Mouse (Mus musculus) liver, adult (tissue): Measurements from ENCODE around the gene Ptgs1.

ENCODE experiments used
- GATA4 ChIP-seq: IDR thresholded peaks from 2 replicates; pipeline ENCODE4 v1.6.1; 2014; ENCODE audit warnings: mild to moderate bottlenecking, low read length; ENCODE audit not compliant: insufficient replicate concordance

Gene Ptgs1

DNA sequence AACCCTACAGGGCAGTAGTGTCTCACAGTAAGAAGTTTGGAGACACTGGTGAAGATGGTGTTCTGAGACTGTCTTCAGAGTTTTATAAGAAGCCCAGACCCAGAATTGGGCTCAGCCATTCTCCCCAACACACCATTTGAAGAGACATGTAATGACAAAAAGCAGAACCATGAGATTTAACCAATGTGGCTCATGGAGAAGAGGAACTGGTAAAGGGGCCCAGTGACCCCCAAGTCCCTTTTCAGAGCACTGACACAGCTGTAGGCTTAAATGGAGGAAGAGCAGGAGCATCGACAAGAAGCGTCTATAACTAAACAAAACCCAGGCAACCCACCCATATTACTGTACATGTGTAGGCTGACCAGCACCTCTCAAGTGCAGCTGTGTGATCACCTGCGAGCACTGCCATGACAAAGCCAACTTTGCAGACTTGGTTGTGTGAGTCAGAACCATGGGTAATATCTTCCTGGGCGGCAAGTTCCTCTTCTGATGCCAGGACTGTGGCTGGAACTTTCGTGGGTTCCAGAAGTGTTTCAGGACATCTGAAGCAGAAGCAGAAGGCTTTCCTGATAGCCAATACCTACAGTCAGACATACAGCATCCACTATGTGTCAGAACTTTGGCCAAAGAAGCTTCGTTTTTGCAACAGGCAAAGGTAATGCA is 42.2 kb downstream of the Ptgs1 start:
- no peak for TF ChIP-seq GATA4

- no peak for TF ChIP-seq GATA4
Measured at GRCm38 (mm10) chr2:36276454-36276853, 46.2 kb downstream of the Ptgs1 start.

- no peak for TF ChIP-seq GATA4
Measured at GRCm38 (mm10) chr2:36278760-36279159, 48.5 kb downstream of the Ptgs1 start.

DNA sequence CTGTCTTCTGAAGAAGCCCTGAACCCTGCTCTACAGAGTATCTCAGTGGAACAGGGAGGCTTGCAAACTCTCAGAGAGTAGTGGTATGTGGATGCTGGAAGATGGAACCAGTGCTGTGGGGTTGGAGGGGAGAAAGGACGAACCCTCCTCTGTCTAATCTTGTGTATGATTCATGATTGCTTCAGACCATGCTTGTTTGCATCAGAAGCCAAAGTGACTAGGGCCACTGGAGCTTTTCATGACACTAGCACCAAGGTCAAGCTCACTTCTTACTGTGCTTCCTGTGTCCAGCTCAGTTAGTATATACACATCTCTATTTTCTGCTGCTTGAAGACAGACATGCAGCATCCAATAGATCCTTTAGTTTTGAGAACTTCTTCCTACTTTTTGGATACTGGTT is 50.9 kb downstream of the Ptgs1 start:
- TF ChIP-seq GATA4, result no peak

- no peak for TF ChIP-seq GATA4
Measured at GRCm38 (mm10) chr2:36282301-36282700, 52.1 kb downstream of the Ptgs1 start.
